Mouse (Mus musculus) mouse embryonic stem cell (cell line): ENCODE results near the gene Tspan9.

Experiments used
- in situ Hi-C, 2 experiments: fragments of 300-500 bp; cut with MboI; formaldehyde crosslinking; loops; 1 replicate in 1 of 2; 3 replicates in 1 of 2; pipeline ENCODE4 v1.14.3; 2019 to 2020; ENCODE audit warnings: low sequenced_read_pairs in 2 of 2, low pct_unique_long_range_greater_than_20kb in 1 of 2, mixed read lengths in 1 of 2; ENCODE audit not compliant: unreplicated experiment in 1 of 2

The Tspan9 gene

GRCm38 (mm10) chr6:128032252-128033171 lies 110.9 kb downstream of the Tspan9 start:
- in situ Hi-C loops = no loop called here

GRCm38 (mm10) chr6:128031584-128031983 lies 111.8 kb downstream of the Tspan9 start:
- in situ Hi-C loops = no loop called here

- in situ Hi-C loops = no loop called here
Observed at GRCm38 (mm10) chr6:128031096-128031495, 112.3 kb downstream of the Tspan9 start.

GRCm38 (mm10) chr6:128030475-128030874 lies 112.9 kb downstream of the Tspan9 start:
- in situ Hi-C loops = no loop called here

- in situ Hi-C loops = no loop called here
Observed at GRCm38 (mm10) chr6:128029517-128030348, 113.7 kb downstream of the Tspan9 start.

- in situ Hi-C loops = no loop called here
Observed at GRCm38 (mm10) chr6:128028116-128028940, 115.1 kb downstream of the Tspan9 start.

GRCm38 (mm10) chr6:128025997-128026396 lies 117.4 kb downstream of the Tspan9 start:
- in situ Hi-C loops = no loop called here

- in situ Hi-C loops = no loop called here
Observed at GRCm38 (mm10) chr6:128025581-128025980, 117.8 kb downstream of the Tspan9 start.

- in situ Hi-C loops = no loop called here
Observed at GRCm38 (mm10) chr6:128022207-128022606, 121.2 kb downstream of the Tspan9 start.

- in situ Hi-C loops = no loop called here
Observed at GRCm38 (mm10) chr6:128021931-128022202, 121.5 kb downstream of the Tspan9 start.

- in situ Hi-C loops = no loop called here
Observed at GRCm38 (mm10) chr6:128021106-128021930, 122.1 kb downstream of the Tspan9 start.

GRCm38 (mm10) chr6:128020521-128021057 lies 122.8 kb downstream of the Tspan9 start:
- in situ Hi-C loops = no loop called here

GRCm38 (mm10) chr6:128020053-128020452 lies 123.3 kb downstream of the Tspan9 start:
- in situ Hi-C loops = no loop called here

GRCm38 (mm10) chr6:128019119-128019518 lies 124.3 kb downstream of the Tspan9 start:
- in situ Hi-C loops = no loop called here

GRCm38 (mm10) chr6:128015304-128015703 lies 128.1 kb downstream of the Tspan9 start:
- in situ Hi-C loops = no loop called here

- in situ Hi-C loops = no loop called here
Observed at GRCm38 (mm10) chr6:128011781-128012180, 131.6 kb downstream of the Tspan9 start.

- in situ Hi-C loops = no loop called here
Observed at GRCm38 (mm10) chr6:128011071-128011477, 132.3 kb downstream of the Tspan9 start.
